Mouse (Mus musculus): ENCODE results near the gene Dcaf15. TPM values are rescaled to one million over a fixed set of nuclear protein-coding genes. Genes with fewer than 3 reads are reported as not detected.

Gene Dcaf15
- total and polyA plus RNA-seq, 2 experiments from 2014 or later, result 2.9 to 16.1 TPM

- Histone ChIP-seq H3K27me3 (ENCODE audit: control insufficient read depth, insufficient read depth, low read length) (no peaks in the 10 kb centered on the region), H3K4me3 (ENCODE audit: low read depth, low read length) (no peak overlapping the region), H3K27ac (ENCODE audit: low read depth) (no peak overlapping the region), H3K9ac (replicated peaks; ENCODE audit: low read depth, low read length) (no peak overlapping the region), H3K4me1 (ENCODE audit: control insufficient read depth, insufficient read depth) (peaks cover 17% of the 10 kb centered on the region), H3K36me3 (replicated peaks; ENCODE audit: control insufficient read depth, insufficient read depth, low read length) (peaks cover 41% of the 10 kb centered on the region), H3K9me3 (replicated peaks; ENCODE audit: control insufficient read depth, low read length) (no peaks in the 10 kb centered on the region), H3K4me2 (ENCODE audit: low read depth, low read length) (no peak overlapping the region)
- 87% methylated on average over 8 of the region's 8 CpGs for WGBS
- ATAC-seq (ENCODE audit: insufficient read depth, low read depth), result no peak
- DNase-seq (ENCODE audit: low spot score), result no peak
- TF ChIP-seq EP300 (IDR thresholded peaks at IDR 0.05; ENCODE audit: low read depth) (no peak), CTCF (IDR thresholded peaks at IDR 0.05; ENCODE audit: low read depth) (no peak)
These were observed 40.2 kb upstream of the Dcaf15 start for GRCm38 (mm10) chr8:84144636-84145245.

GRCm38 (mm10) chr8:84140838-84141237 lies 36.3 kb upstream of the Dcaf15 start:
- H3K36me3 ChIP-seq (replicated peaks; ENCODE audit: control insufficient read depth, insufficient read depth, low read length), result peaks cover 81% of the 10 kb centered on the region
- H3K9me3 ChIP-seq (replicated peaks; ENCODE audit: control insufficient read depth, low read length), result no peaks in the 10 kb centered on the region
- H3K4me1 ChIP-seq (ENCODE audit: control insufficient read depth, insufficient read depth), result no peaks in the 10 kb centered on the region
- no peak overlapping the region for H3K9ac ChIP-seq (replicated peaks; ENCODE audit: low read depth, low read length)
- DNase-seq (ENCODE audit: low spot score), result no peak
- no peak for TF ChIP-seq EP300 (IDR thresholded peaks at IDR 0.05; ENCODE audit: low read depth)
- H3K27ac ChIP-seq (ENCODE audit: low read depth), result no peak overlapping the region
- no peak overlapping the region for H3K4me2 ChIP-seq (ENCODE audit: low read depth, low read length)
- no peak for ATAC-seq (ENCODE audit: insufficient read depth, low read depth)
- 84% methylated on average over 4 of the region's 4 CpGs for WGBS
- no peaks in the 10 kb centered on the region for H3K27me3 ChIP-seq (ENCODE audit: control insufficient read depth, insufficient read depth, low read length)
- no peak overlapping the region for H3K4me3 ChIP-seq (ENCODE audit: low read depth, low read length)

- Histone ChIP-seq H3K27ac (ENCODE audit: low read depth) (no peak overlapping the region), H3K9me3 (replicated peaks; ENCODE audit: control insufficient read depth, low read length) (no peaks in the 10 kb centered on the region), H3K9ac (replicated peaks; ENCODE audit: low read depth, low read length) (no peak overlapping the region), H3K36me3 (replicated peaks; ENCODE audit: control insufficient read depth, insufficient read depth, low read length) (peaks cover 97% of the 10 kb centered on the region), H3K4me3 (ENCODE audit: low read depth, low read length) (no peak overlapping the region), H3K4me2 (ENCODE audit: low read depth, low read length) (no peak overlapping the region), H3K27me3 (ENCODE audit: control insufficient read depth, insufficient read depth, low read length) (no peaks in the 10 kb centered on the region), H3K4me1 (ENCODE audit: control insufficient read depth, insufficient read depth) (no peaks in the 10 kb centered on the region)
- WGBS, result 86% methylated on average over 3 of the region's 3 CpGs
- TF ChIP-seq EP300 (IDR thresholded peaks at IDR 0.05; ENCODE audit: low read depth), result no peak
- no peak for TF ChIP-seq CTCF (IDR thresholded peaks at IDR 0.05; ENCODE audit: low read depth)
- ATAC-seq (ENCODE audit: insufficient read depth, low read depth) (no peak), DNase-seq (ENCODE audit: low spot score) (no peak)
These were observed 33.3 kb upstream of the Dcaf15 start for GRCm38 (mm10) chr8:84137848-84138247.

- DNase-seq (ENCODE audit: low spot score) (no peak), ATAC-seq (ENCODE audit: insufficient read depth, low read depth) (no peak)
- Histone ChIP-seq H3K27ac (ENCODE audit: low read depth) (no peak overlapping the region), H3K9me3 (replicated peaks; ENCODE audit: control insufficient read depth, low read length) (no peaks in the 10 kb centered on the region), H3K4me2 (ENCODE audit: low read depth, low read length) (no peak overlapping the region), H3K4me3 (ENCODE audit: low read depth, low read length) (no peak overlapping the region), H3K4me1 (ENCODE audit: control insufficient read depth, insufficient read depth) (no peaks in the 10 kb centered on the region), H3K36me3 (replicated peaks; ENCODE audit: control insufficient read depth, insufficient read depth, low read length) (peaks cover 48% of the 10 kb centered on the region), H3K9ac (replicated peaks; ENCODE audit: low read depth, low read length) (no peak overlapping the region), H3K27me3 (ENCODE audit: control insufficient read depth, insufficient read depth, low read length) (no peaks in the 10 kb centered on the region)
- TF ChIP-seq EP300 (IDR thresholded peaks at IDR 0.05; ENCODE audit: low read depth), result no peak
- TF ChIP-seq CTCF (IDR thresholded peaks at IDR 0.05; ENCODE audit: low read depth), result no peak
- WGBS, result 73% methylated on average over 8 of the region's 8 CpGs
These were observed 27.7 kb upstream of the Dcaf15 start for GRCm38 (mm10) chr8:84132225-84132624.

- no peak overlapping the region for H3K27ac ChIP-seq (ENCODE audit: low read depth)
- ATAC-seq (ENCODE audit: insufficient read depth, low read depth) (0 out of 2 replicates have a peak, but pooled peaks have one; percentile 21), DNase-seq (ENCODE audit: low spot score) (no peak)
- no peaks in the 10 kb centered on the region for H3K27me3 ChIP-seq (ENCODE audit: control insufficient read depth, insufficient read depth, low read length)
- H3K9ac ChIP-seq (replicated peaks; ENCODE audit: low read depth, low read length), result no peak overlapping the region
- no peaks in the 10 kb centered on the region for H3K4me1 ChIP-seq (ENCODE audit: control insufficient read depth, insufficient read depth)
- no peak overlapping the region for H3K4me2 ChIP-seq (ENCODE audit: low read depth, low read length)
- H3K9me3 ChIP-seq (replicated peaks; ENCODE audit: control insufficient read depth, low read length), result no peaks in the 10 kb centered on the region
- TF ChIP-seq EP300 (IDR thresholded peaks at IDR 0.05; ENCODE audit: low read depth) (no peak), CTCF (IDR thresholded peaks at IDR 0.05; ENCODE audit: low read depth) (no peak)
- WGBS, result 42% methylated on average over 30 of the region's 30 CpGs
- no peak overlapping the region for H3K4me3 ChIP-seq (ENCODE audit: low read depth, low read length)
- H3K36me3 ChIP-seq (replicated peaks; ENCODE audit: control insufficient read depth, insufficient read depth, low read length), result peaks cover 34% of the 10 kb centered on the region
These were observed 26.2 kb upstream of the Dcaf15 start for GRCm38 (mm10) chr8:84130806-84131205.

GRCm38 (mm10) chr8:84128277-84128676 lies 23.7 kb upstream of the Dcaf15 start:
- DNase-seq (ENCODE audit: low spot score) (no peak), ATAC-seq (ENCODE audit: insufficient read depth, low read depth) (no peak)
- Histone ChIP-seq H3K4me1 (ENCODE audit: control insufficient read depth, insufficient read depth) (no peaks in the 10 kb centered on the region), H3K4me3 (ENCODE audit: low read depth, low read length) (no peak overlapping the region), H3K36me3 (replicated peaks; ENCODE audit: control insufficient read depth, insufficient read depth, low read length) (peaks cover 10% of the 10 kb centered on the region), H3K9me3 (replicated peaks; ENCODE audit: control insufficient read depth, low read length) (no peaks in the 10 kb centered on the region), H3K4me2 (ENCODE audit: low read depth, low read length) (no peak overlapping the region), H3K9ac (replicated peaks; ENCODE audit: low read depth, low read length) (no peak overlapping the region), H3K27me3 (ENCODE audit: control insufficient read depth, insufficient read depth, low read length) (no peaks in the 10 kb centered on the region), H3K27ac (ENCODE audit: low read depth) (no peak overlapping the region)
- no peak for TF ChIP-seq EP300 (IDR thresholded peaks at IDR 0.05; ENCODE audit: low read depth)
- whole genome bisulfite sequencing, result 41% methylated on average over 8 of the region's 8 CpGs
